Mouse (Mus musculus) heart, adult 2 months (tissue): Measurements from ENCODE around the gene Nus1. TPM values are rescaled to one million over a fixed set of nuclear protein-coding genes. Genes with fewer than 3 reads are reported as not detected.
A peak's percentile ranks its signal among the peaks of the same experiment; 100 is the strongest.

Experiments used
- DNase-seq, 2 experiments: peaks; one replicate each; pipeline ENCODE4 v3.0.0; 2021
- H3K27ac ChIP-seq: fragments of 200-600 bp; 2 replicates; pipeline ENCODE4 v1.8.1; 2022
- H3K27me3 ChIP-seq: fragments of 200-500 bp; 2 replicates; pipeline ENCODE4 v1.6.1; 2012; ENCODE audit warnings: mild to moderate bottlenecking, low read length, inconsistent platforms, mixed read lengths; ENCODE audit not compliant: control insufficient read depth, insufficient read depth
- H3K36me3 ChIP-seq: fragments of 200-500 bp; 2 replicates; pipeline ENCODE4 v1.6.1; 2012; ENCODE audit warnings: low read length, inconsistent platforms; ENCODE audit not compliant: control insufficient read depth, insufficient read depth
- H3K4me1 ChIP-seq: fragments of 200-500 bp; 2 replicates; pipeline ENCODE4 v1.6.1; 2011; ENCODE audit warnings: low read length; ENCODE audit not compliant: control insufficient read depth, insufficient read depth
- H3K4me3 ChIP-seq: fragments of 200-600 bp; 2 replicates; pipeline ENCODE4 v1.8.1; 2022
- H3K79me2 ChIP-seq: fragments of 200-500 bp; replicated peaks from 2 replicates; pipeline ENCODE4 v1.6.1; 2012; ENCODE audit warnings: mild to moderate bottlenecking, inconsistent platforms, low read length, moderate library complexity, mixed read lengths; ENCODE audit not compliant: control insufficient read depth, insufficient read depth
- H3K9ac ChIP-seq: fragments of 200-500 bp; 2 replicates; pipeline ENCODE4 v1.6.1; 2012; ENCODE audit warnings: low read depth, mild to moderate bottlenecking, control low read depth, inconsistent platforms, low read length, mixed read lengths
- CTCF ChIP-seq: fragments of 200-600 bp; IDR thresholded peaks from 2 replicates; pipeline ENCODE4 v1.8.1; 2022; ENCODE audit warnings: antibody characterized with exemption, mild to moderate bottlenecking, moderate library complexity
- EP300 ChIP-seq: fragments of 200-500 bp; IDR thresholded peaks from 2 replicates; pipeline ENCODE4 v1.6.1; 2011; ENCODE audit warnings: low read depth, low read length, control low read depth; ENCODE audit not compliant: insufficient read depth
- POLR2A ChIP-seq: fragments of 200-500 bp; IDR thresholded peaks from 2 replicates; pipeline ENCODE4 v1.6.1; 2011; ENCODE audit warnings: mild to moderate bottlenecking, low read depth, low read length, control low read depth; ENCODE audit not compliant: insufficient read depth
- WGBS: fragments of 180-500 bp; shearing (Covaris S2); methylation state at CpG from one replicate; pipeline ENCODE4 v1.1.7; 2018; 5-methylcytosine and 5-hydroxymethylcytosine counted together
- intact Hi-C: fragments of 180-260 bp; cut with DNase I; formaldehyde crosslinking; loops from one replicate; pipeline ENCODE4 v1.15.1; 2025
- long read RNA-seq: library from polyadenylated mRNA; stranded (forward); transcript quantifications from one replicate; pipeline ENCODE4 v2.0.0, GENCODE M21; 2021
- polyA plus RNA-seq: library from polyadenylated mRNA; depleted of rRNA; stranded (reverse); fragments of >200 nt; gene quantifications from 2 replicates; pipeline ENCODE4 v1.2.3, GENCODE M21; 2012; rRNA removed
- total RNA-seq, 2 experiments: library from RNA; stranded (reverse); gene quantifications; 2 replicates each; pipeline ENCODE4 v1.2.3; 2021

The Nus1 gene
- total RNA-seq (10 to 100 TPM; 33.4 to 36.8 TPM), polyA plus RNA-seq (8.0 and 13.9 TPM in 2 replicates)
- long read RNA-seq, full-length matches to known transcripts = 28 of 42 reads
- long read RNA-seq, partial matches to known transcripts = 2 of 42 reads
- long read RNA-seq, other reads (novel, unspliced or antisense) = 12 of 42 reads

- H3K27ac ChIP-seq = peak within 1 kb of the TSS; percentile 92
- under 1% methylated on average over 77 of the region's 79 CpGs for WGBS
- H3K4me3 ChIP-seq = peak within 1 kb of the TSS; percentile 98
- intact Hi-C loops = loop anchor here (2.0 kb wide), 1 partner anchor 35 kb away; the partner anchor contains the start of gene Gopc
- no peaks in the 10 kb centered on the region for H3K27me3 ChIP-seq
- peaks cover 1% of the 10 kb centered on the region for H3K79me2 ChIP-seq
- peak within 1 kb of the TSS; percentile 98 for H3K9ac ChIP-seq
- peaks cover 19% of the 10 kb centered on the region for H3K4me1 ChIP-seq
- peak; percentile 95 to 96 for DNase-seq
- peaks cover 40% of the 10 kb centered on the region for H3K36me3 ChIP-seq
- TF ChIP-seq CTCF = peak; percentile 87
- peak; percentile 40; the same call in 1 of the 2 replicates for TF ChIP-seq POLR2A
- 0 out of 2 replicates have a peak, but pooled peaks have one; percentile 59 for TF ChIP-seq EP300
Measured at GRCm38 (mm10) chr10:52417299-52417997, at the start of gene Nus1. Gene Nus1 (plus strand): TSS chr10:52417547.

- no peak overlapping the region for H3K4me3 ChIP-seq
- peaks cover 2% of the 10 kb centered on the region for H3K4me1 ChIP-seq
- WGBS = 44% methylated on average over 4 of the region's 4 CpGs
- H3K79me2 ChIP-seq = peaks cover 3% of the 10 kb centered on the region
- H3K27ac ChIP-seq = no peak overlapping the region
- no peak for DNase-seq
- no peak overlapping the region for H3K9ac ChIP-seq
- no peaks in the 10 kb centered on the region for H3K27me3 ChIP-seq
- intact Hi-C loops = no loop called here
- no peaks in the 10 kb centered on the region; the same call in 1 of the 2 replicates for H3K36me3 ChIP-seq
- TF ChIP-seq EP300 = no peak
- TF ChIP-seq CTCF = no peak
- TF ChIP-seq POLR2A = no peak
Measured at GRCm38 (mm10) chr10:52368376-52368775, 49.0 kb upstream of the Nus1 start.

GRCm38 (mm10) chr10:52373834-52374233 is 43.5 kb upstream of the Nus1 start:
- WGBS = 71% methylated on average over 4 of the region's 4 CpGs
- DNase-seq = no peak
- Histone ChIP-seq H3K9ac (no peak overlapping the region), H3K79me2 (0 out of 2 replicates have a peak, but pooled peaks cover 1% of the 10 kb centered on the region), H3K36me3 (peaks cover 9% of the 10 kb centered on the region), H3K4me3 (no peak overlapping the region), H3K27ac (no peak overlapping the region), H3K27me3 (no peaks in the 10 kb centered on the region), H3K4me1 (peaks cover 4% of the 10 kb centered on the region)
- no peak for TF ChIP-seq CTCF
- TF ChIP-seq EP300 = no peak
- TF ChIP-seq POLR2A = no peak
- intact Hi-C loops = no loop called here

- no peak for TF ChIP-seq EP300
- TF ChIP-seq POLR2A = no peak
- TF ChIP-seq CTCF = no peak
- H3K79me2 ChIP-seq = 0 out of 2 replicates have a peak, but pooled peaks cover 1% of the 10 kb centered on the region
- H3K27me3 ChIP-seq = no peaks in the 10 kb centered on the region
- intact Hi-C loops = no loop called here
- H3K4me3 ChIP-seq = no peak overlapping the region
- H3K27ac ChIP-seq = no peak overlapping the region
- H3K9ac ChIP-seq = no peak overlapping the region
- peaks cover 9% of the 10 kb centered on the region for H3K36me3 ChIP-seq
- no peak for DNase-seq
- peaks cover 4% of the 10 kb centered on the region for H3K4me1 ChIP-seq
Measured at GRCm38 (mm10) chr10:52374651-52375050, 42.7 kb upstream of the Nus1 start.

DNA sequence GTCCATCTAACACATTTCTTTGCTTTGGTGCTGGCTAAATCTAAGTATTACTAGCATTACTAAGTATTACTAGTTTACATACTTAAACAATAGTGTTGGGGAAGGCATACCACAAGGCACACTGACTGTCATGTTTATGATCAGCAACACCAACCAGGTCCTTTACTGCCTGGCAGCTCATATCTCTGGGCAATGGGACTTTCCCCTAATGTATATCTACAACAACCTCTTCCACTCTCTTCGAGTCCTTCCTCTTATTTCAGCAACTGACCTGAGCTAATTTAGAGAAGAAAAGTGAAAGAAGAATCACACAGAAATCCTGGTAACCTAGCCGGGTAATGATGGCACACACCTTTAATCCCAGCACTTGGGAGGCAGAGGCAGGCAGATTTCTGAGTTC is 40.9 kb upstream of the Nus1 start:
- intact Hi-C loops = no loop called here
- 80% methylated on average over 2 of the region's 2 CpGs for WGBS
- TF ChIP-seq CTCF (no peak), POLR2A (no peak)

DNA sequence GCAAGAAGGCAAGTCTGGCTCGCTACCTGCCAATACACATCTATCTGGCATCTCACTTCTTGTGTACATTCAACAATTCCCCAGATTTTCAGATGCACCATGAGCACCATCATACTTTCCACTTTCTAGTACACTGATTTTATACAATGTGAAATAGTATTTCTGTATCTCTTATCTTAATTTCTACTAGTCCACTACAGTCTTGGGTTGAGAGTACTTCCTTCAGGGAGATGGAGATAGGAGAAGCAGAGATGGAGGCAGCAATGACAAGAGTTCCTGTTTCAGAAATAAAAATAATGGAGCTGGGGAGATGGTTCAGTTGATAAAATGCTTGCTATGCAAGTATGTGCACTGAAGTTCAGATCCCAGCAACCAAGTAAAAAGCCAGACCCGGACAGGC is 39.5 kb upstream of the Nus1 start:
- H3K27me3 ChIP-seq = no peaks in the 10 kb centered on the region
- no peak overlapping the region for H3K9ac ChIP-seq
- intact Hi-C loops = no loop called here
- 89% methylated on average over 2 of the region's 2 CpGs for WGBS
- H3K4me1 ChIP-seq = peaks cover 6% of the 10 kb centered on the region
- DNase-seq = no peak
- H3K36me3 ChIP-seq = peaks cover 12% of the 10 kb centered on the region
- H3K27ac ChIP-seq = no peak overlapping the region
- TF ChIP-seq POLR2A (no peak), EP300 (no peak), CTCF (no peak)
- no peak overlapping the region for H3K4me3 ChIP-seq
- no peaks in the 10 kb centered on the region for H3K79me2 ChIP-seq

More for the DNA sequence above, 40.9 kb upstream of the Nus1 start:
- no peak overlapping the region for H3K9ac ChIP-seq
- H3K27ac ChIP-seq = no peak overlapping the region
- DNase-seq = no peak
- peaks cover 4% of the 10 kb centered on the region for H3K4me1 ChIP-seq
- H3K4me3 ChIP-seq = no peak overlapping the region
- H3K27me3 ChIP-seq = no peaks in the 10 kb centered on the region
- 0 out of 2 replicates have a peak, but pooled peaks cover 1% of the 10 kb centered on the region for H3K79me2 ChIP-seq
- peaks cover 11% of the 10 kb centered on the region for H3K36me3 ChIP-seq
